Mouse (Mus musculus): Measurements from ENCODE around the gene Ugt1a8.
"Not testable (repeated sequence)": the region's sequence is repeated elsewhere in the genome, so short reads cannot be mapped to it uniquely, and the experiment has no call there.

The Ugt1a8 gene

DNA sequence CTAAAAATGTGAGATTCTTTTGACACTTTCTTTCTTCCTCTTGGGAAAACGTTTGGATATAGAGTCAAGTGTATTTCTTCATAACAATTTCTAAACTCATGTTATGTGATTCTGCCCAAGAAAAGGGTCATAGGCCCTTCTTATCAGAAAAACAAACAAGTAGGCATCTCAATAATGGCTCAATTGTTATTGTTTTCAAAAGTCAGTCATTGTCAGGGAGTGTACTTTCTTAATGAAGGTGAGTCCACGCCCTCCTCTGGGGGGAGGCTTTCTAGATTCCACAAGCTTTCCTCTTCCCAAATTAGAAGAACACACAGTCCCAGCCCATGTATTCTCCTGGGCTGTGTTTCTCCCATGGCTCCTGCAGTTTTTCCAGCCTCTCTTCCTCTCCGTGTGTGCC lies at the start of gene Ugt1a8:
Gene Ugt1a8 (plus strand): TSS at position 301 of the 400 bp plus-strand sequence.
- no peak for DNase-seq

DNA sequence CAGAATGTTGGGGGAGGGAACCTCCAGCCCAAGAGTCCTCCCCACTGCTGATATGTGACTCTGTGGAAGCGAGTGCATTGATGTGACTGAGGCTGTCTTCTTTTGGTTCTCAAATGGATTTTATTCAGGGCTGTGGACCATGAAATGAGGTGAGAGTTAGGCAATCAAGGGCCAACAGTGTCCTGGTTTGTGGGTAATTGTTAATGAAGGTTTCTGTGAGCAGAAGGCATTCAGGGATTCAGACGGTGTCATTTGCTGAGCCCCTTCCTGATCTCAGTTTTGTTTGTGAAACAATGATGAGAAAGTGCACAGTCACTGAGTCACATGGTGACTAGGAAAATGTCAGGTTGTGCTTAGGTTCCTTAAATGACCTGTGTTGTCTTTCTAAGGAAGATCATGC lies 44.6 kb upstream of the Ugt1a8 start:
- DNase-seq, result peak in 1 of 2 experiments; percentile 34

DNA sequence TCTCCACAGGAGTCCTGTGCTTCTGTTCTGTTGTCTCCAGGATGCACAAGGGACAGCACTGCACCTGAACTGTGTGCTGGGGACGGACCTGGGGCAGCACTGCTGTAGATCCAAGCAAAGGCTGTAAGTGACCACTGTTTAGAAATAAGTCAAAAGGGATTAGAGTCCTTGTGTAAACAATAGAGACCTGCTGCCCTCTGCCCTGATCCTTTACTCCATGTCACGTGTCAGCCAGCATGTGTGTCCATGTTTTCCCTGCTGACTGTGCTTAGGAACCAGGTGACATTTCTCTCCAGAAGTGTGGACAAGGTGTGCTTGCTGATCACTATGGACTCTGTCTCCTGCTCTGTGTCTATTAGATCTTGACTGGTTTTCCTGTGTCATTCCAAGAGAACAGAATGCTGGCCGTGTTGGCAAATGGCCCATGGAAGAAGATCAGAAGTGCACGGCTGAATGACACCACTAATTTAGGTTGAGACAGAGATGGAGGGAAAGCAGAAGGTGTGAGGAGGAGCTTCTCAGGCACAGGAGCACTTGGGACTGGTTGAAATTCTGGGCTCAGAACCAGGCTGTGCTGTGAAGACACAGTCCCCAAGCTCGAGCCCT lies 42.7 kb upstream of the Ugt1a8 start:
- peak in 1 of 2 experiments; percentile 36 for DNase-seq

DNA sequence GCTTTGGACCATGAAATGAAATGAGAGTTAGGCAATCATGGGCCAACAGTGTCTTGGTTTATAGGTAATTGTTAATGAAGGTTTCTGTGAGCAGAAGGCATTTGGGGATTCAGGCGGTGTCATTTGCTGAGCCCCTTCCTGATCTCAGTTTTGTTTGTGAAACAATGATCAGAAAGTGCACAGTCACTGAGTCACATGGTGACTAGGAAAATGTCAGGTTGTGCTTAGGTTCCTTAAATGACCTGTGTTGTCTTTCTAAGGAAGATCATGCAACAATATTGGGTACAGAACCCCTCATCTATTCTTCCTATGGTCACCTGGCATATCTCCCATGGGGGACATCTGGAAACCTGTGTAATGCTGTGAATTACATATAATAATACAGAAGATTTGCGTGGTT lies 40.2 kb upstream of the Ugt1a8 start:
- DNase-seq, result not testable (repeated sequence)

DNA sequence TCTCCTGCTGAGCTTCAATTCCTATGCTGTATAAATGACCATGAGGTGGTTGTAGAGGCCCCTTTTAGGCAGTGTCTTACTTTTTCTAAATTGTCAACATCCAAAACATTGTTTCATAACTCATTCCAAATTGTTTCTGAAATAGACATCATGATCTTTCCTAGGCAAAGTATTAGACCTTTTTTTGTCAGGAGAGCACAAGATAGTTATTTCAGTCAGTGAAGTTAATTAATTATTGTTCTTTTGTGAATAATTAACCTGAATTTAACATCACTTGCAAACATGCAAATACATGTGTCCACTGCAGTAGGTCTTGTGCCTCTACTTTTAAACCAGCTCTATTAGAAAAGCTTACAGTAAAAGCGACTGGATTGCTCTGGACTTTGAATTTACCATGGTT lies 32.5 kb upstream of the Ugt1a8 start, which contains the start of gene Ugt1a10:
Gene Ugt1a10 (plus strand): TSS at position 301 of the 400 bp plus-strand sequence.
- no peak for DNase-seq

DNA sequence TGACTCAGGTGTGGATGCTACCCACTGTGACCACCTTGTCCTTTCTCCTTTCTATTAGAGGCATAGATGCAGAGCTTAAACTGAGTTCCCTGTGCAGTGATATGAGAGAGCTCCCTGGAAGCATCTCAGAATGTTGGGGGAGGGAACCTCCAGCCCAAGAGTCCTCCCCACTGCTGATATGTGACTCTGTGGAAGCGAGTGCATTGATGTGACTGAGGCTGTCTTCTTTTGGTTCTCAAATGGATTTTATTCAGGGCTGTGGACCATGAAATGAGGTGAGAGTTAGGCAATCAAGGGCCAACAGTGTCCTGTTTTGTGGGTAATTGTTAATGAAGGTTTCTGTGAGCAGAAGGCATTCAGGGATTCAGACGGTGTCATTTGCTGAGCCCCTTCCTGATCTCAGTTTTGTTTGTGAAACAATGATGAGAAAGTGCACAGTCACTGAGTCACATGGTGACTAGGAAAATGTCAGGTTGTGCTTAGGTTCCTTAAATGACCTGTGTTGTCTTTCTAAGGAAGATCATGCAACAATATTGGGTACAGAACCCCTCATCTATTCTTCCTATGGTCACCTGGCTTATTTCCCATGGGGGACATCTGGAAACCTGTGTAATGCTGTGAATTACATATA lies 21.0 kb upstream of the Ugt1a8 start:
- not testable (repeated sequence) for DNase-seq

DNA sequence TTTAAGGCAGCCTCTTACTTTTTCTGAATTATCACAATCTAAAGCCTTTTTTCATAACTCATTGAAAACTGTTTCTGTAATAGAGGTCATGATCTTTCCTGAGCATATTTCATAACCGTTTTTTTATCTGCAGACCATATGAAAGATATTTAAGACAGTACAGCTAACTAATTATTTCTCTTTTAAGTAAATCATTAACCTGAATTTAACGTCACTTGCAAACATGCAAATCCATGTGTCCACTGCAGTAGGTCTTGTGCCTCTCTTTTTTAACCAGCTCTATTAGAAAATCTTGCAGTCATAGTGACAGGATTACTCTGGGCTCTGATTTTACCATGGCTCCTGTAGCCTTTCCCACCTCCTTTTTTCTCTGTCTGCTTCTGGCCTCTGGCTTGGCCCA lies 17.1 kb upstream of the Ugt1a8 start, which contains the start of gene Ugt1a9:
Gene Ugt1a9 (plus strand): TSS at position 306 of the 400 bp plus-strand sequence.
- DNase-seq, result no peak

DNA sequence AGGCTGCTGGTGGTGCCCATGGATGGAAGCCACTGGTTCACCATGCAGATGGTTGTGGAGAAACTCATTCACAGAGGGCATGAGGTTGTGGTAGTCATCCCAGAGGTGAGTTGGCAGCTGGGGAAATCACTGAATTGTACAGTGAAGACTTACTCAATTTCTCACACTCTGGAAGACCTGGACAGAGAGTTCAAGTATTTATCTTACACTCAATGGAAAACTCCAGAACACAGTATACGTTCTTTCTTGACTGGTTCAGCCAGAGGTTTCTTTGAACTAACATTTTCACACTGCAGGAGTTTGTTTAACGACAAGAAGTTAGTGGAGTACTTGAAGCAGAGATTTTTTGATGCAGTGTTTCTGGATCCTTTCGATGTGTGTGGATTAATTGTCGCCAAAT lies 16.7 kb upstream of the Ugt1a8 start:
- no peak for DNase-seq

DNA sequence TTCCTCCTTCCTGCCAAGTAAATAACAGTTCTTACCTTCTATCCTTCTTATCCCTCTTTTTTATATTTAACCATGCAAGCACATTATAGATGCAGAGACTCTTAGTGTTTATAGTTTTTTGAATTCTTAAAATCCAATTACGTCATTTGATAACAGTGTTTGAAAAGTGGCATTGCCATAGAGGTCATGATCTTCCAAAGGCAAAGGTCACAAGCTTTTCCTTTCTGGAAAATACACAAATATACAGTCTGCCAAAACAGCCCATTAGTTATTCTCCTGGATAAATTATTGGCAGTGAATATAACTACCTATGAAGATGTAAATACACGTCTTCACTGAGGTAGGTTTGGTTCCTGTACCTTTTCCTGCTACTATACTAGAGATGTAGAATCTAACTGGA lies 13.1 kb upstream of the Ugt1a8 start:
- no peak for DNase-seq

DNA sequence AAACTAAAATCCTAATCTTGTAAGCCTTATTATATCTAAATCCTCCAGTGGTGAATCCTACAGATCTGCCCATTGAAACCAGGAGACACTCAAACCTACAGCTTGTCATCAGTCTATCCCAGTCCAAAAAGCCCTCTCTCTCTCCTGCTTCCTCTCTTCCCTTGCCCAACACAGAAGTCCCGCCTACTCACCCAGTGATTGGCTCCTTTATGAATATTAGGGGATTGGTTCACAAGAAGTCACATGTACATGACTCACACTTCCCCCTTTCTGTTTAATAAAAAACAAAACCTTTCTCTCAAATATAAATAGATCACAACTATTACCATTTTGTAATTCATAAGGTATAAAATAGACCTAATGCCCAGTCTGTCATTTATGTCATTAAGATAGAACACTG lies 10.5 kb upstream of the Ugt1a8 start:
- DNase-seq, result no peak

DNA sequence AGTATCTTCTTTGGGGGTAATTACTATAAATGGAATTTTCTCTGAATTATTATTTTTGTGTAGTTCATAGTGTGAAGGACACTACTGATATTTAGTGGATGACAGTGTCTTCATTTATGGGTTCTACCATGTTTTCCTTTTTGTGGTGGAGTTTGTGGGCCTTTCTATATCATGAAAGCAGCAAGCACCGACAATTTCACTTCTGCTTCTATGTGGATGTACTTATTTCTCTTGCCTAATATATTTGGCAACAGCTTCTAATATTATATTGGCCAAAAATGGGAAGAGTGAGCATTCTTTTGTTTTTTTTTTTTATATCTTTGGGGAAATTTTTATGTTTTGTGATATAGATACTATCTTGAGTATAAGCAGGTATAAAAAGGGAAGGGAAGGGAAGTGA lies 5.9 kb upstream of the Ugt1a8 start:
- DNase-seq, result no peak

DNA sequence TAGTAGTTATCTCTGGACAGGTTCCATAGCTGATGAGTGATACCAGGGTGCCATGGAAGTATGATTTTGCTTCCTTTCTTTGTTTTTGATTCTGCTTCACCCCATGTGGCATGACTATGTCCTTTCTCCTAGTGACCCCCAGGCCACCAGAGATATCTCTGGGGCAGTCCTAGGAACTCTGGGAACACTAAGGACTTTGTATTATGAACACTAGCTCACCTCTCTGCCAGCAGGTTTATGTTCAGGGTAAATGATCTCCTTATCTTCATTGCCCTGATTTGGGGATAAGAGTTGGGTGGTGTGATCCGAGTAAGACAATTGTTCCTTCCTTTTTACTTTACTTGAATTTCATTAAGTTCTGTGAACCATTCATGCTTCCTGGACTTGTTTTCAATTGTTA lies 1.5 kb upstream of the Ugt1a8 start:
- DNase-seq, result no peak

DNA sequence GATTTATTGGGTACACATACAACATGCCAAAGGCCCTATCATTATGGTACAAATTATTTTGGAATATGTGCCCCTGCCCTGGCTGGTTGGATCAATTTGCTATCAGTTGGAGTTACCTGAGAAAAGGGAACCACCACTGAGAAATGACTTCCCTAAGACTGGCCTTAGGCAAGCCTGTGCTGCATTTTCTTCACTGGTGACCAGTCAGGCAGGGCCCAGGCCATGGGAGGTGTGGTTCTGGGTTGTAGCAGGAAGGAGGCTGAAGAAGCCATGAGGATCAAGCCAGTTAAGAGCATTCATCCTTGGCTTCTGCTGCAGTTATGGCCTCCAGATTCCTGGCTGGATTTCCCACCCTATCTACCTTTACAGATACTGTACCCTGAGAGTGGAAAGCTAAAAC lies 4.7 kb downstream of the Ugt1a8 start:
- DNase-seq, result no peak

DNA sequence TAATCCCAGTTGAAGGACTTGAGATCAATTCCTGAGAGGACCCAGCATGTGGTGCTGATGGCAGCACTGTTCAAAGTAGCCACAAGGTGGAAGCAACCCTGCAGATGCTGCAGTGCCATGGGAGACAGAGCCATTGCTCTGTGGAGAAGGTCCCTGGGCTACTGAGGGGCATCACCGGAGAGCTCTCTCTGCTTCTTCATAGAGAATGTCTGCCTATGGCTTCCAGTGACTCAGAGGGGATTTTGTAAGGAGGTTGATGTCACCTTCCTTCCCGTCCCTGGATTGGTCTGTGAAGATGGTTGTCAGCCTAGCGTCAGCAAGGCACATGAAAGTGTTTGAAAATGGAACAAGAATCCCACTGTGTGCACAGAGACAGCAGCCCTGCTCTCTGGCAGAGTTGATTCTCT lies 6.7 kb downstream of the Ugt1a8 start:
- DNase-seq, result peak; percentile 22 to 56

DNA sequence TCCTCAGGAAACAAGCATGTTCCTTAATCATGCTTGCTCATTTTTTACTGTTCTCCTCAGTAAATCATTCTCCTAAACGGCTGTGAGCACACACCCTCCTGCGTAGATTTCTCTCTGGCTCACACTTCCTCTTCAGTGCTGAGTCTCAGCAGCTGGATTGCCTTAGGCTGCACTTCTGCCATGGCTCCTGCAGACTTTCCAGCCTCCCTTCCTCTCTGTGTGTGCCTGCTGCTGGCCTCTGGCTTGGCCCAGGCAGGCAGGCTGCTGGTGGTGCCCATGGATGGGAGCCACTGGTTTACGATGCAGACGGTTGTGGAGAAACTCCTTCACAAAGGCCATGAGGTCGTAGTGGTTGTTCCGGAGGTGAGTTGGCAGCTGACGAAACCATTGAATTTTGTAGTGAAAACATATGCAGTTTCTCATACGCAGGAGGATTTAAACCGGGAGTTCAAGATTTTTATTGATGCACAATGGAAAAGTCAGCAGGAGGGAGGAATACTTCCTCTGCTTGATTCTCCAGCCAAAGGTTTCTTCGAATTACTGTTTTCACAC lies 7.4 kb downstream of the Ugt1a8 start, which contains the start of gene Ugt1a7c:
Gene Ugt1a7c (plus strand): TSS at position 122 of the 552 bp plus-strand sequence.
- peak; percentile 30 to 61 for DNase-seq

DNA sequence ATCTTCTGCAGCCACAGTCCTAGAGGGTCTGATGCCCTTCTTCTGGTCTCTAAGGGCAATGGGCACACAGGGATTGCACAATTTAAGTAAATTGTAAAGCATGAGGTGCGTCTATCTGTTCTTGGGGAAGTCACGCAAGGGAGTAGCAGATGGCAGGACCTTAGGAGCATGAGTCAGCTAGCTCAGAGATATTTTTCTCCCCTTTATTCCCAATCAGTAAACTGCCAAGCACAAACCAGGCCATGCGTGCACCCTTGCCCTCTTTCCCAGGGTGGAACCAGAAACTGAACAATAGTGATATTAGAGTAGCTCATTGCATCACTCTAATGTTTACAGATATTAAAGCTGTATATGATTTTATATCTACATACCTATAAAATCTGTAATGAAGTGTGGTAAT lies 10.9 kb downstream of the Ugt1a8 start:
- DNase-seq, result not testable (repeated sequence)

DNA sequence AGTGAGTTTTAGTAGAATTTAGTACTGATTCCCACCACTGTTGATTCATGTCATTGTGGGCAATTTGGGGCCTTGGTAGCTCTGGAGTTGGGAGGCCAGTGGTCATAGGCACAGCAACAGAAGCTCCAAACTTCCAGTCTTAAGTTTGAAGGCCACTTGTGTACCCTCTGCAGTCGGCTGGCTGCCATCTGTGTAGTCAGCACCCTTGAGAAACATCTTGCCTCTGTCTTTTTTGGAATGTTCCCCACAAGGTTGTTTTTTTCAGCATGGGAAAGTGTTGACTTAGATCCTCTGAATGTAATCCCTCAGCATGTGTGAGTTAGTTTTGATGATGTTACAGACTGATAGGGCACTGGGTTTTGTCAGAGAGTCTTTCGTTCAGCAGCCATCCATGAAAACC lies 12.1 kb downstream of the Ugt1a8 start:
- peak in 1 of 2 experiments; percentile 25 for DNase-seq

DNA sequence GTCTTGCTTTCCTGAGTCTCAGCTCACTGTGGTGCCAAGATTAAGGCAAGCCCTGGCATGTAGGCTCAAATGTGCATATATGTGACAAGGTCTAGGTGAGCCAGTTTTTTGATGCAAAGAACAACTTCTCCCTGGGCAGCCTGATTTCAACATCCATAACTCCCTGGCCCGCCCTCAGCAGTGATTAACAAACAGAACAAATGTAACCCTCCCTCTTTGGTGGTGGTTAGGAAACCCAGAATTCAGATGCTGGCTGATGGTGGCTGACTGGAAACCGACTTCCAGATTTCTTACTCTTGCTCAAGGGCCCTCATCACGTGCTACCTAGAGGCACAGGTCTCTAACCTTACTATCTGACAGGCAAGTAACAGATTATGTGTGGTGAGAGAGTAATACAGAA lies 15.4 kb downstream of the Ugt1a8 start, which contains the start of gene Ugt1a6b:
Gene Ugt1a6b (plus strand): TSS at position 234 of the 400 bp plus-strand sequence.
- not testable (repeated sequence) for DNase-seq

DNA sequence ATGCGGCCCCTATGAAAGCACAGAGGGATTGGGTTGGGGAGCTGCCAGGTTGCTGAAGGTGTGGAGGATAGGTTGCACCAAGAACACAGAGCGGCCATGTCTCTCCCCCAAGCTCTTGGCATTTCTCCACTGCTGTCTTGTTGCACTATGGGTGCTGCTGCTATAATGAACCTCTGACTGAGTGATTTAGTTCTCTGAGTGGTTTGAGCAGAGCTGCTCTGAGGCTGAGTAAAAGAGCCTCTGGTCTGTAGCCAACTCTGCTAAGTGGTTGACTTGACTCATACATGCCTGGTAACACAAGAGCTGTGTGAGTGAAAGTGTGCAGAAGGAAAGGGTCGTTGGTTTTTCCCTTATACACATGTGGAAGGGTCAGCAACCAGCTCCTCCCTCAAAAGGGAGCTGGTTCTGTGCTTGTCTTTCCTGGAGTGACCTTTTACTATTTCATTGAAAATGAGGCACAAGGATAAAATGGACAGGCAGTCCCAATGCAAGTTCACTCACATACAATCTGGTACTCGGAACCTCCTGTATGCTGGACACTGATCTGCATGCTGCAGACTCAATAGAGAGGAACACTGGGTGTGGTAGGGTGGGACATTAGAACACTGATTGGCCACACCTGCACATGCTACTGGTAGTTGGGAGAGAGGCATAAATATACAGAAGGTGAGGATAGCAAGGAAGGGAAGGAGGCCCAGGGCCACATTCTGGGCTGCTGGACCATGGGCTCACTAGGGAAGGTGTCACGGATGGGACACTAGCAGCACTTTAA lies 16.3 kb downstream of the Ugt1a8 start:
- not testable (repeated sequence) for DNase-seq

DNA sequence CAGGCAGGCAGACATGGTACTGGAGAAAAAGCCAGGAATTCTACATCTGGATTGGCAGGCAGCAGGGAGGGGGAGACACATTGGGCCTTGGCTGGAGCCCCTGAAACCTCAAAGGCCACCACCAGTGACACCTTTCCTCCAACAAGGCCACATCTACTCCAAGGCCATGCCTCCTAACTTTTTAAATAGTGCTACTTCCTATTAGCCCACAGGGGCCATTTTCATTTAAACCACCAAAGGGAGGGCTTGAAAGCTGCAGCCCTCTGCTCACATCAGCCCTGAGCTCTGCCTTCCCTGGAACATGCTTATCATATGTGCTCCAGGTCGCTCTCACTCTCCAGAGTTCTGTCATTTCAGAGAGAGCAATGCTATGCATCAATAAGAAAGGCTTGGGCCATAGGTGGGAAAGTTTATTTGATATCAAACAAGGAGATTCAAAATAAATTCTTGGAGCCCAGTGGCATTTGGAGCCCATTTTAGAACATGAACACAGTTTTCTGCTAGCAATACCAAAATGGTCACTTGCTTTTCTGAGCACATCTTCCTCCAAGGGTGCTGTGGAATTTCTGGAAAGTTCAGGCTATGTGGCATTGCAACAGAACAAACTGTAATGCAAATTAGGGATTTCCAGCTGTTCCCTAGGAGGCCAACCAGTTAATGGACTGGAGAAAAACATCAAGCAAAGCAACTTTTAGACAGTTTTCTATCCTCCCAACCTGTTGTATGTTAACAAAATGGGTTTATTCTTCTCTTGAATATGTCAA lies 17.2 kb downstream of the Ugt1a8 start:
- DNase-seq, result no peak

DNA sequence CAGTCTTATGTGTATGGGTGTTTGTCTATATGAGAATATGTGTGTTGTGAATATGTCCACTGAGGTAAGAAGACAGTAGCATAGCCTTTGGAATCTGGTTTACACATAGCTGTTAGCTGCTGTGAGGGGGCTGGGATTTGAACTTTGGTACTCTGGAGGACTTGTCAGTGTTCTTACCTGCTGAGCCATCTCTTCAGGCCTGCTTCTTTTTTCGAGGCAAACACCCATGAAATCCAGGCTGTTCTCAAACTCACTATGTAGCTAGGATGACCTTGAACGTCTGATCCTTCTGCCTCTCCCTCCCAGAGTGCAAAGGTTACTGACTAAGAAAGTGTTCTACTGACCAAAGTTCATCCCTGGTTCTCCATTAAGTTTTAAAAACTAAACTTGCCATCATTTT lies 18.0 kb downstream of the Ugt1a8 start:
- DNase-seq, result peak; percentile 68 to 74

DNA sequence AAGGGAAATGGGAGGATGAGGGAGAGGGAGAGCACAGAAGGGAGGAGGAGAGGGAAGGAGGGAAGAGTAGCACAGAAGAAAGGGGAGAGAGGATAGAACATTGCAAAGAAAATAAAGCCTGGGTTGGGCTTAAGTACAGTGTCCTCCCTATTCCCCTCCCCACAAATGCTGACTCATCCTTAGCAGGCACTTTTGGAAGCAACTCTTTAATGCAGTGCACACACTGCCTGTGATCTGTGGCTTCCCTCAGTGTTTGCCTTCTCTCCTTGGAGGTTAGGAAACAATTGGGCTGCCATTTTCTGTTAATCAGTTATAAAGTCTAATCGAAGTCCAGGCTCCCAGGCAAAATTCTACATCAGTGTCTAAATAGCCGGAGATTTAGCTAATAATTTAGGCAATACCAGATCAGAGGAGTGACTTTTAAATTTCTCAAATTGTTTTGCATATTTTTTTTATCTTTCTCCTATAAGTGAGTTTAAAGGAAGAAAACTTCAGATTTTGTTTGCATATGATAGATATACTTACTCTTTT lies 21.5 kb downstream of the Ugt1a8 start:
- not testable (repeated sequence) for DNase-seq
